8 mouse cellular contexts compared by ENCODE assay signal in genomic region chr9:59678313-59678712, GRCm38 (mm10). TPM values are rescaled to one million over a fixed set of nuclear protein-coding genes. Genes with fewer than 3 reads are reported as not detected.
DNase-seq lines count a peak whose midpoint lies in the region; ATAC-seq and TF ChIP-seq lines count a peak whose summit lies in the region.

No protein-coding gene starts in this region.

- no peaks in the 10 kb centered on the region for H3K9me3 ChIP-seq in CH12.LX (replicated peaks; ENCODE audit: low read length)

- dilution Hi-C loops in CH12.LX (cut with MboI; ENCODE audit: extremely low pct_ligation_motif_present, extremely low pct_unique_long_range_greater_than_20kb, low sequenced_read_pairs): no loop called here

- peaks cover 5% of the 10 kb centered on the region for H3K36me3 ChIP-seq in heart, adult 2 months (ENCODE audit: control insufficient read depth, insufficient read depth, low read length)
- H3K36me3 ChIP-seq in CH12.LX (replicated peaks in 1 of 2; ENCODE audit: control insufficient read depth in 1 of 2, insufficient read depth in 1 of 2, low read length in 1 of 2): peaks cover 56 to 63% of the 10 kb centered on the region in 2 experiments

- TF ChIP-seq CTCF in heart, adult 2 months (IDR thresholded peaks at IDR 0.05): peak; percentile 85
- peak; percentile 28 to 59; a peak in 3 of 4 replicates for TF ChIP-seq CTCF in CH12.LX (conservative IDR thresholded peaks at IDR 0.05 in 1 of 2, IDR thresholded peaks at IDR 0.05 in 1 of 2; ENCODE audit: low read depth in 2 of 2, low read length in 2 of 2)

- no peak for TF ChIP-seq POLR2A in heart, adult 2 months (IDR thresholded peaks at IDR 0.05; ENCODE audit: insufficient read depth, low read depth, low read length)
- no peak for TF ChIP-seq POLR2A in CH12.LX (IDR thresholded peaks at IDR 0.05; ENCODE audit: low read depth, low read length)

- H3K79me2 ChIP-seq in heart, adult 2 months (replicated peaks; ENCODE audit: control insufficient read depth, insufficient read depth, low read length): no peaks in the 10 kb centered on the region
- no peaks in the 10 kb centered on the region for H3K79me2 ChIP-seq in CH12.LX (replicated peaks; ENCODE audit: control insufficient read depth, extremely low read depth, insufficient read depth, poor library complexity, severe bottlenecking)

- TF ChIP-seq EP300 in heart, adult 2 months (IDR thresholded peaks at IDR 0.05; ENCODE audit: insufficient read depth, low read depth, low read length): 0 out of 2 replicates have a peak, but pooled peaks have one; percentile 66
- TF ChIP-seq EP300 in CH12.LX (IDR thresholded peaks at IDR 0.05; ENCODE audit: low read length): no peak

- no peak for ATAC-seq in erythroblast, adult 5-6 weeks (replicated peaks; ENCODE audit: low FRiP score, poor library complexity, severe bottlenecking)

- H3K9ac ChIP-seq in heart, adult 2 months (ENCODE audit: low read depth, low read length): no peak overlapping the region
- H3K9ac ChIP-seq in CH12.LX (ENCODE audit: insufficient read depth, low read depth): no peak overlapping the region

- no peaks in the 10 kb centered on the region; the same call in 1 of the 2 replicates for H3K27me3 ChIP-seq in heart, adult 2 months (ENCODE audit: control insufficient read depth, insufficient read depth, low read length)
- no peaks in the 10 kb centered on the region for H3K27me3 ChIP-seq in CH12.LX (replicated peaks)

- DNase-seq in heart, adult 2 months: no peak
- DNase-seq in heart, adult 8-10 months (ENCODE audit: low spot score): no peak
- peak; percentile 38 for DNase-seq in CH12.LX (ENCODE audit: extremely low read depth)
- DNase-seq in cerebellum, adult 9-10 months: peak; percentile 78
- peak; percentile 44 to 52 for DNase-seq in lung, adult 18-20 months
- no peak for DNase-seq in layer of hippocampus, adult 18-20 months (ENCODE audit: low spot score in 2 of 2)
- DNase-seq in ovary, adult 18-20 months (ENCODE audit: low spot score): no peak

- intact Hi-C loops in heart, adult 2 months (cut with DNase I): loop anchor here (1.0 to 5.0 kb wide), 2 partner anchors 22 to 111 kb away; partner anchors contain the start of gene Pkm

- H3K4me1 ChIP-seq in heart, adult 2 months (ENCODE audit: control insufficient read depth, insufficient read depth, low read length): peaks cover 1% of the 10 kb centered on the region
- peaks cover 7 to 13% of the 10 kb centered on the region in 2 experiments; a peak in 3 of 4 replicates for H3K4me1 ChIP-seq in CH12.LX (ENCODE audit: control insufficient read depth in 1 of 2, insufficient read depth in 2 of 2)

- WGBS in heart, adult 2 months: 4% methylated on average over 1 of the region's 1 CpGs

- H3K4me2 ChIP-seq in CH12.LX (ENCODE audit: insufficient read depth, low read depth, poor library complexity, severe bottlenecking): no peak overlapping the region

- no peak overlapping the region for H3K4me3 ChIP-seq in heart, adult 2 months
- H3K4me3 ChIP-seq in CH12.LX (replicated peaks in 1 of 3; ENCODE audit: low read depth in 2 of 3, low read length in 2 of 3, poor library complexity in 1 of 3): no peak overlapping the region

- peak; percentile 40 for TF ChIP-seq RAD21 in CH12.LX (IDR thresholded peaks at IDR 0.05; ENCODE audit: low read depth, low read length)

- in situ Hi-C loops in CH12.LX (cut with MboI; ENCODE audit: low pct_ligation_motif_present, low pct_unique_long_range_greater_than_20kb, low sequenced_read_pairs): no loop called here

- H3K27ac ChIP-seq in heart, adult 2 months: no peak overlapping the region
- H3K27ac ChIP-seq in CH12.LX (ENCODE audit: insufficient read depth, low read depth): no peak overlapping the region

TF ChIP-seq in CH12.LX, 34 proteins besides CTCF, POLR2A, EP300 and RAD21:
- TF ChIP-seq SMC3 (IDR thresholded peaks at IDR 0.05; ENCODE audit: low read depth, low read length) (peak; percentile 23; the same call in 1 of the 2 replicates), MYC (IDR thresholded peaks at IDR 0.05; ENCODE audit: low read depth, low read length) (no peak), MEF2A (IDR thresholded peaks at IDR 0.05; ENCODE audit: borderline replicate concordance, low read depth, low read length) (no peak)
TF ChIP-seq in CH12.LX: peak in this region for 1.

RNA-seq across cellular contexts. Expression of gene Gramd2, which starts 1.6 kb away (rescaled TPM):
- not detected for total RNA-seq in heart, adult 2 months (2021)
- polyA plus RNA-seq in heart, adult 2 months (2012; rRNA removed): 0.26 and 1.3 TPM in 2 replicates
- total RNA-seq in heart, adult 8-10 months (2022): not detected
- total RNA-seq in CH12.LX (2012; rRNA removed): not detected in 2 replicates
- 0.32 TPM in 1 of 2 replicates, not detected in the other for total RNA-seq in CH12.LX (2014; rRNA removed)
- polyA plus RNA-seq in CH12.LX (2012; ENCODE audit: insufficient read length, low read depth): 0.23 and 0.61 TPM in 2 replicates
- 1 to 10 TPM; 5.3 to 5.8 TPM for total RNA-seq in layer of hippocampus, adult 18-20 months (2021)
- total RNA-seq in erythroblast, adult 5-6 weeks (2015; ENCODE audit: low replicate concordance): 1.3 TPM in 1 of 2 replicates, not detected in the other
- total RNA-seq in erythroblast, adult 5-6 weeks (2017; ENCODE audit: low replicate concordance): not detected in 2 replicates

RNA-seq across cellular contexts. Expression of gene Pkm, which starts 22.1 kb away (rescaled TPM):
- total RNA-seq in heart, adult 2 months (2021): 1,000 to 10,000 TPM; 1,073 to 1,081 TPM
- 1,773 and 1,838 TPM in 2 replicates for polyA plus RNA-seq in heart, adult 2 months (2012; rRNA removed)
- total RNA-seq in heart, adult 8-10 months (2022): 1,000 to 10,000 TPM; 1,114 to 1,272 (median 1,167) TPM
- total RNA-seq in CH12.LX (2012; rRNA removed) (1,563 and 2,304 TPM in 2 replicates), CH12.LX (2014; rRNA removed) (2,562 and 2,828 TPM in 2 replicates)
- 1,827 and 1,949 TPM in 2 replicates for polyA plus RNA-seq in CH12.LX (2012; ENCODE audit: insufficient read length, low read depth)
- total RNA-seq in layer of hippocampus, adult 18-20 months (2021): 1,000 to 10,000 TPM; 1,476 to 1,478 TPM
- 36.3 and 60.8 TPM in 2 replicates for total RNA-seq in erythroblast, adult 5-6 weeks (2015; ENCODE audit: low replicate concordance)
- 150 and 158 TPM in 2 replicates for total RNA-seq in erythroblast, adult 5-6 weeks (2017; ENCODE audit: low replicate concordance)

Comparison
In these comparisons a context has a peak if more than half of its experiments do, and no peak if none do; other contexts are left out.
1. DNase-seq: peak in CH12.LX (single experiment), cerebellum, adult 9-10 months (single experiment) and lung, adult 18-20 months (2 of 2); none in heart, adult 2 months (0 of 2), heart, adult 8-10 months (single experiment), layer of hippocampus, adult 18-20 months (0 of 2) and ovary, adult 18-20 months (single experiment).
2. RNA of gene Pkm, which starts 22.1 kb away (total RNA-seq): 1,563 to 2,828 TPM in CH12.LX, 1,476 to 1,478 TPM in layer of hippocampus, adult 18-20 months, 1,114 to 1,272 TPM in heart, adult 8-10 months and 1,073 to 1,081 TPM in heart, adult 2 months; 36.3 to 158 TPM in erythroblast, adult 5-6 weeks; every median in the first group is over 4 times any median in the second.